In genomic region chr7:116444326-116444809, GRCm38 (mm10) we compare ENCODE assay signal across 8 mouse cellular contexts. TPM values are rescaled to one million over a fixed set of nuclear protein-coding genes. Genes with fewer than 3 reads are reported as not detected.
DNase-seq lines count a peak whose midpoint lies in the region; ATAC-seq lines count a peak whose summit lies in the region.

No protein-coding gene starts in this region.

- no peaks in the 10 kb centered on the region for H3K9me3 ChIP-seq in lung, embryonic 15.5 days
- H3K9me3 ChIP-seq in stomach, embryonic 14.5 days (ENCODE audit: control insufficient read depth, low read depth, low read length) = no peaks in the 10 kb centered on the region

- H3K4me3 ChIP-seq in lung, embryonic 15.5 days = peak overlapping the region; percentile 69
- H3K4me3 ChIP-seq in stomach, embryonic 14.5 days (ENCODE audit: low read depth, low read length) = peak overlapping the region; percentile 97

- peak; percentile 26 to 71 for DNase-seq in adrenal gland, adult (ENCODE audit: inconsistent age in 2 of 2, low spot score in 1 of 2)
- no peak for DNase-seq in adrenal gland, adult 18-20 months (ENCODE audit: low spot score in 2 of 2)
- peak; percentile 24 for DNase-seq in adrenal gland, postnatal 14 days
- DNase-seq in heart, adult 11 months = peak; percentile 98
- DNase-seq in kidney, adult 18-20 months = peak; percentile 29
- no peak for DNase-seq in layer of hippocampus, postnatal 14 days (ENCODE audit: low spot score in 2 of 2)

- no peaks in the 10 kb centered on the region for H3K36me3 ChIP-seq in lung, embryonic 15.5 days
- H3K36me3 ChIP-seq in stomach, embryonic 14.5 days (ENCODE audit: control insufficient read depth, insufficient read depth, low read length) = no peaks in the 10 kb centered on the region

- H3K9ac ChIP-seq in lung, embryonic 15.5 days = peak overlapping the region; percentile 58
- no peak overlapping the region for H3K9ac ChIP-seq in stomach, embryonic 14.5 days (replicated peaks; ENCODE audit: low read depth, low read length)

- ATAC-seq in lung, embryonic 15.5 days (ENCODE audit: borderline replicate concordance, extremely low read depth, low FRiP score, low TSS enrichment) = peak; percentile 62
- ATAC-seq in stomach, embryonic 14.5 days (ENCODE audit: insufficient number of reproducible peaks, insufficient read depth, low FRiP score, low read depth) = peak; percentile 26; the same call in 1 of the 2 replicates

- peaks cover 26% of the 10 kb centered on the region for H3K4me1 ChIP-seq in lung, embryonic 15.5 days
- H3K4me1 ChIP-seq in stomach, embryonic 14.5 days (ENCODE audit: control insufficient read depth, insufficient read depth, low read length) = peaks cover 22% of the 10 kb centered on the region

- H3K27me3 ChIP-seq in lung, embryonic 15.5 days = no peaks in the 10 kb centered on the region
- H3K27me3 ChIP-seq in stomach, embryonic 14.5 days (ENCODE audit: control insufficient read depth, insufficient read depth, low read length) = no peaks in the 10 kb centered on the region

- peak overlapping the region; percentile 77 for H3K4me2 ChIP-seq in lung, embryonic 15.5 days
- peak overlapping the region; percentile 60 for H3K4me2 ChIP-seq in stomach, embryonic 14.5 days (replicated peaks; ENCODE audit: low read depth, low read length)

- WGBS in lung, embryonic 15.5 days = 0% methylated on average over 2 of the region's 2 CpGs
- 2% methylated on average over 2 of the region's 2 CpGs for WGBS in stomach, embryonic 14.5 days

- H3K27ac ChIP-seq in lung, embryonic 15.5 days = peak overlapping the region; percentile 84
- peak overlapping the region; percentile 94 for H3K27ac ChIP-seq in stomach, embryonic 14.5 days (ENCODE audit: low read length)

RNA-seq across cellular contexts. Expression of gene Pik3c2a, which starts 1.1 kb away (rescaled TPM):
- 10 to 100 TPM; 27.7 to 28.7 TPM for total RNA-seq in adrenal gland, adult 18-20 months (2021)
- 30.6 and 37.2 TPM in 2 replicates for total RNA-seq in adrenal gland, postnatal 14 days (2021)
- 21.9 and 27.8 TPM in 2 replicates for polyA plus RNA-seq in lung, embryonic 15.5 days (2015; fragmentation: Nextera tagmentation; extraction: Ambion mirVana)
- 40.2 and 42.4 TPM in 2 replicates for polyA plus RNA-seq in stomach, embryonic 14.5 days (2014; fragmentation: Nextera tagmentation; extraction: Ambion mirVana)
- 10 to 100 TPM; 26.6 to 33.3 TPM for total RNA-seq in layer of hippocampus, postnatal 14 days (2021)

RNA-seq across cellular contexts. Expression of gene Nucb2, which starts 59.8 kb away (rescaled TPM):
- total RNA-seq in adrenal gland, adult 18-20 months (2021) = 10 to 100 TPM; 20.4 to 23.1 TPM
- total RNA-seq in adrenal gland, postnatal 14 days (2021) = 22.6 and 30.2 TPM in 2 replicates
- 18.2 and 19.0 TPM in 2 replicates for polyA plus RNA-seq in lung, embryonic 15.5 days (2015; fragmentation: Nextera tagmentation; extraction: Ambion mirVana)
- 23.0 and 25.9 TPM in 2 replicates for polyA plus RNA-seq in stomach, embryonic 14.5 days (2014; fragmentation: Nextera tagmentation; extraction: Ambion mirVana)
- total RNA-seq in layer of hippocampus, postnatal 14 days (2021) = 10 to 100 TPM; 26.6 to 30.4 TPM

Comparison
In these comparisons a context has a peak if more than half of its experiments do, and no peak if none do; other contexts are left out.
1. DNase-seq: peak in adrenal gland, adult (2 of 2), adrenal gland, postnatal 14 days (single experiment), heart, adult 11 months (single experiment) and kidney, adult 18-20 months (single experiment); none in adrenal gland, adult 18-20 months (0 of 2) and layer of hippocampus, postnatal 14 days (0 of 2).